Comparison of ENCODE assay signal across 22 mouse cellular contexts in the genomic region with DNA sequence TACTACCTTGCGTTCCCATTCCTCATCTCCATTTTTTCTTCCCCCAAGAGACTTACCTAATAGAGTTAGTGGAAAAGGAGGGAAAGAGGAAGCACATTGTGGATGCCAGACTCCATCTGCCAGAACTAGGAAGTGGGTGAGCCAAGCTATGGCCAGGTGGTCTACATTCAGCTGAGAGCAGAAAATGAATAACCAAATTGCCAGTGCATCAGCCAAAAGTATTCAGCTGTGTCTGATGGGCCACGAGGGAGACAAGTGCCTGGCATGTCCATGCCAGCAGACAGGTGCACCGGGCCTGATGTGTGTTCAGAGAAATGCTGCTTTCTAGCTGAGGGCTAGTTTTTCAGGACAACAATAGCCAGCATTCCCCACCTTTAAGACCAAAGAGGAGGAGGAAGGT.
A peak's percentile ranks its signal among the peaks of the same experiment; 100 is the strongest.
DNase-seq lines count a peak whose midpoint lies in the region; ATAC-seq and TF ChIP-seq lines count a peak whose summit lies in the region.
"Had no signal": no experiment of that assay in that cellular context is flagged by ENCODE, and none has a peak within 500 bp of the region (broad histone marks: within the 10 kb centered on the region; RNA-seq: fewer than 3 reads in every experiment).

No protein-coding gene starts in this region.

- no peak overlapping the region for H3K4me2 ChIP-seq in midbrain, postnatal 0 days (ENCODE audit: low read depth, low read length, poor library complexity, severe bottlenecking)
- H3K4me2 ChIP-seq in midbrain, embryonic 16.5 days (ENCODE audit: low read length): no peak overlapping the region
- H3K4me2 ChIP-seq: forebrain, embryonic 13.5 days; limb, embryonic 13.5 days; midbrain, embryonic 12.5 days had no signal

- ATAC-seq in midbrain, postnatal 0 days (ENCODE audit: low FRiP score): no peak
- no peak for ATAC-seq in midbrain, embryonic 16.5 days
- ATAC-seq in granulocyte monocyte progenitor cell, adult 5-6 weeks (replicated peaks; ENCODE audit: poor library complexity, severe bottlenecking): peak; percentile 70
- ATAC-seq: forebrain, embryonic 13.5 days had no signal

- H3K36me3 ChIP-seq in midbrain, postnatal 0 days (ENCODE audit: insufficient read depth, low read length): no peaks in the 10 kb centered on the region
- no peaks in the 10 kb centered on the region for H3K36me3 ChIP-seq in midbrain, embryonic 16.5 days (ENCODE audit: control insufficient read depth, insufficient read depth, low read length)
- no peaks in the 10 kb centered on the region for H3K36me3 ChIP-seq in heart, embryonic 10.5 days
- H3K36me3 ChIP-seq: embryonic facial prominence, embryonic 10.5 days; hindbrain, embryonic 10.5 days; limb, embryonic 13.5 days; midbrain, embryonic 12.5 days had no signal

- no peaks in the 10 kb centered on the region for H3K27me3 ChIP-seq in midbrain, postnatal 0 days (ENCODE audit: insufficient read depth, low read length)
- H3K27me3 ChIP-seq in midbrain, embryonic 16.5 days (ENCODE audit: control insufficient read depth, insufficient read depth, low read depth, low read length): no peaks in the 10 kb centered on the region
- H3K27me3 ChIP-seq in heart, embryonic 10.5 days (ENCODE audit: insufficient read depth, poor library complexity, severe bottlenecking): no peaks in the 10 kb centered on the region
- H3K27me3 ChIP-seq: forebrain, embryonic 13.5 days; limb, embryonic 13.5 days; midbrain, embryonic 12.5 days had no signal

- DNase-seq in cerebellum, postnatal 14 days: peak; percentile 55 to 64
- DNase-seq in cerebellum, adult 8-10 months: no peak
- DNase-seq in midbrain, postnatal 0 days (ENCODE audit: low spot score): peak; percentile 62
- no peak for DNase-seq in heart, postnatal 4 days
- DNase-seq in heart, embryonic 10.5 days (ENCODE audit: low spot score): no peak
- DNase-seq: adrenal gland, adult 8-10 months; cerebellum, adult 11 months; cerebellum, postnatal 36 days; gastrocnemius, postnatal 25 days; kidney, postnatal 36 days; right cerebral cortex, postnatal 4 days; thymus, postnatal 25 days had no signal

- no peaks in the 10 kb centered on the region for H3K9me3 ChIP-seq in midbrain, postnatal 0 days (ENCODE audit: low read length)
- H3K9me3 ChIP-seq in midbrain, embryonic 16.5 days (replicated peaks; ENCODE audit: control insufficient read depth, low read length, poor library complexity, severe bottlenecking): no peaks in the 10 kb centered on the region
- no peaks in the 10 kb centered on the region for H3K9me3 ChIP-seq in heart, embryonic 10.5 days
- H3K9me3 ChIP-seq: embryonic facial prominence, embryonic 10.5 days; forebrain, embryonic 13.5 days; hindbrain, embryonic 10.5 days; limb, embryonic 13.5 days; midbrain, embryonic 12.5 days had no signal

- no peak for TF ChIP-seq CTCF in midbrain, postnatal 0 days (IDR thresholded peaks at IDR 0.05)

- H3K4me1 ChIP-seq in midbrain, postnatal 0 days (ENCODE audit: insufficient read depth, low read length): no peaks in the 10 kb centered on the region
- no peaks in the 10 kb centered on the region for H3K4me1 ChIP-seq in midbrain, embryonic 16.5 days (ENCODE audit: control insufficient read depth, insufficient read depth, low read length)
- H3K4me1 ChIP-seq in heart, embryonic 10.5 days: peaks cover 14% of the 10 kb centered on the region
- H3K4me1 ChIP-seq: forebrain, embryonic 13.5 days; midbrain, embryonic 12.5 days had no signal

- no peak overlapping the region for H3K27ac ChIP-seq in midbrain, postnatal 0 days (ENCODE audit: low read depth, low read length)
- no peak overlapping the region for H3K27ac ChIP-seq in midbrain, embryonic 16.5 days (ENCODE audit: low read length)
- H3K27ac ChIP-seq in heart, embryonic 10.5 days: no peak overlapping the region
- H3K27ac ChIP-seq: embryonic facial prominence, embryonic 10.5 days; forebrain, embryonic 13.5 days; hindbrain, embryonic 10.5 days; left cerebral cortex, adult 2 months; limb, embryonic 13.5 days; liver, embryonic 14.5 days; macrophage; midbrain, embryonic 12.5 days had no signal

- 89% methylated on average over 3 of the region's 3 CpGs for WGBS in midbrain, postnatal 0 days
- 85% methylated on average over 3 of the region's 3 CpGs for WGBS in midbrain, embryonic 16.5 days
- WGBS in heart, embryonic 10.5 days: 85% methylated on average over 3 of the region's 3 CpGs

- H3K4me3 ChIP-seq in midbrain, postnatal 0 days (ENCODE audit: low read depth, low read length): no peak overlapping the region
- H3K4me3 ChIP-seq in midbrain, embryonic 16.5 days (ENCODE audit: low read depth, low read length): no peak overlapping the region
- H3K4me3 ChIP-seq in heart, embryonic 10.5 days: no peak overlapping the region
- H3K4me3 ChIP-seq: embryonic facial prominence, embryonic 10.5 days; forebrain, embryonic 13.5 days; hindbrain, embryonic 10.5 days; left cerebral cortex, adult 2 months; limb, embryonic 13.5 days; midbrain, embryonic 12.5 days had no signal

- H3K9ac ChIP-seq in midbrain, postnatal 0 days (replicated peaks; ENCODE audit: low read length, poor library complexity, severe bottlenecking): no peak overlapping the region
- no peak overlapping the region for H3K9ac ChIP-seq in midbrain, embryonic 16.5 days (ENCODE audit: low read depth, low read length)
- H3K9ac ChIP-seq: forebrain, embryonic 13.5 days; limb, embryonic 13.5 days; liver, embryonic 14.5 days; midbrain, embryonic 12.5 days had no signal

Comparison
In these comparisons a context has a peak if more than half of its experiments do, and no peak if none do; other contexts are left out.
1. DNase-seq: peak in cerebellum, postnatal 14 days (2 of 2) and midbrain, postnatal 0 days (single experiment); none in cerebellum, adult 8-10 months (single experiment), heart, postnatal 4 days (single experiment) and heart, embryonic 10.5 days (single experiment).